Mouse (Mus musculus) kidney, postnatal 0 days (tissue): ENCODE measurements around the gene Olfr93. TPM values are rescaled to one million over a fixed set of nuclear protein-coding genes. Genes with fewer than 3 reads are reported as not detected.
"Not testable (repeated sequence)": the region's sequence is repeated elsewhere in the genome, so short reads cannot be mapped to it uniquely, and the experiment has no call there.

ENCODE experiments used
- ATAC-seq: fragments of 200-750 bp; cut with Nextera tagmentation; replicated peaks from 2 replicates; pipeline ENCODE4 v1.8.0; 2017; ENCODE audit warnings: low read depth, moderate number of reproducible peaks, moderate TSS enrichment, moderate library complexity; ENCODE audit not compliant: low FRiP score
- DNase-seq: peaks from one replicate; pipeline ENCODE4 v3.0.0-alpha.2; 2016; ENCODE audit warnings: low spot score
- H3K27ac ChIP-seq: fragments of 300-500 bp; sonication (generic); 2 replicates; pipeline ENCODE4 v1.5.1; 2014; ENCODE audit warnings: mild to moderate bottlenecking
- H3K27me3 ChIP-seq: fragments of 300-500 bp; sonication (generic); 2 replicates; pipeline ENCODE4 v1.6.1; 2014; ENCODE audit warnings: low read length, mixed read lengths; ENCODE audit not compliant: insufficient read depth
- H3K36me3 ChIP-seq: fragments of 300-500 bp; sonication (generic); 2 replicates; pipeline ENCODE4 v1.6.1; 2014; ENCODE audit warnings: low read length, mixed read lengths; ENCODE audit not compliant: insufficient read depth
- H3K4me1 ChIP-seq: fragments of 300-500 bp; sonication (generic); replicated peaks from 2 replicates; pipeline ENCODE4 v1.6.1; 2014; ENCODE audit warnings: antibody characterized with exemption, low read length, mixed read lengths; ENCODE audit not compliant: insufficient read depth
- H3K4me2 ChIP-seq: fragments of 300-500 bp; sonication (generic); 2 replicates; pipeline ENCODE4 v1.6.1; 2014; ENCODE audit warnings: mild to moderate bottlenecking, low read length, moderate library complexity, mixed read lengths
- H3K4me3 ChIP-seq: fragments of 300-500 bp; sonication (generic); replicated peaks from 2 replicates; pipeline ENCODE4 v1.5.1; 2014; ENCODE audit warnings: low read depth, low read length
- H3K9ac ChIP-seq: fragments of 300-500 bp; sonication (generic); 2 replicates; pipeline ENCODE4 v1.6.1; 2014; ENCODE audit warnings: low read depth, low read length
- H3K9me3 ChIP-seq: fragments of 300-500 bp; sonication (generic); replicated peaks from 2 replicates; pipeline ENCODE4 v1.6.1; 2016; ENCODE audit warnings: low read length, inconsistent platforms, mixed read lengths
- CTCF ChIP-seq: IDR thresholded peaks from 2 replicates; pipeline ENCODE4 v1.5.1; 2016; ENCODE audit warnings: antibody characterized with exemption, low read depth, mild to moderate bottlenecking, moderate library complexity
- WGBS: fragments of 180-500 bp; shearing (Covaris S2); extraction: QIAGEN DNeasy Blood & Tissue Kit; methylation state at CpG from one replicate; pipeline ENCODE4 v1.1.7; 2014; 5-methylcytosine and 5-hydroxymethylcytosine counted together
- polyA plus RNA-seq: library from polyadenylated mRNA; unstranded; fragments of >200 nt; fragmentation: Nextera tagmentation; extraction: Ambion mirVana; gene quantifications from 2 replicates; pipeline ENCODE4 v1.2.1, GENCODE M21; 2015

Gene Olfr93
- polyA plus RNA-seq, 1 experiment from 2014 or later = not detected

- no peak for ATAC-seq
- WGBS = 86% methylated on average over 2 of the region's 2 CpGs
Measured at GRCm38 (mm10) chr17:37193656-37194055, 32.4 kb upstream of the Olfr93 start, which contains the start of gene Ubd. Ubd (plus strand) TSS chr17:37193892.

GRCm38 (mm10) chr17:37193032-37193431, 31.7 kb upstream of the Olfr93 start:
- no peaks in the 10 kb centered on the region for H3K4me1 ChIP-seq
- peaks cover 24% of the 10 kb centered on the region for H3K27me3 ChIP-seq
- H3K4me3 ChIP-seq = no peak overlapping the region
- ATAC-seq (no peak), DNase-seq (no peak)
- H3K27ac ChIP-seq = no peak overlapping the region
- H3K9ac ChIP-seq = no peak overlapping the region
- H3K9me3 ChIP-seq = no peaks in the 10 kb centered on the region
- TF ChIP-seq CTCF = no peak
- H3K36me3 ChIP-seq = no peaks in the 10 kb centered on the region
- H3K4me2 ChIP-seq = no peak overlapping the region

More at GRCm38 (mm10) chr17:37193656-37194055, 32.4 kb upstream of the Olfr93 start, which contains the start of gene Ubd:
- peaks cover 24% of the 10 kb centered on the region for H3K27me3 ChIP-seq
- H3K36me3 ChIP-seq = no peaks in the 10 kb centered on the region
- H3K4me2 ChIP-seq = no peak within 1 kb of the TSS
- no peak within 1 kb of the TSS for H3K27ac ChIP-seq
- no peak within 1 kb of the TSS for H3K9ac ChIP-seq
- no peak for DNase-seq
- H3K4me3 ChIP-seq = no peak within 1 kb of the TSS
- no peaks in the 10 kb centered on the region for H3K4me1 ChIP-seq
- no peak for TF ChIP-seq CTCF
- H3K9me3 ChIP-seq = no peaks in the 10 kb centered on the region

GRCm38 (mm10) chr17:37190711-37191110, 29.4 kb upstream of the Olfr93 start:
- Histone ChIP-seq H3K9me3 (no peaks in the 10 kb centered on the region), H3K9ac (no peak overlapping the region), H3K4me2 (no peak overlapping the region), H3K27me3 (peaks cover 6% of the 10 kb centered on the region; the same call in 1 of the 2 replicates), H3K4me3 (no peak overlapping the region), H3K4me1 (no peaks in the 10 kb centered on the region), H3K27ac (no peak overlapping the region), H3K36me3 (no peaks in the 10 kb centered on the region)
- DNase-seq = peak; percentile 77
- WGBS = 53% methylated on average over 2 of the region's 2 CpGs
- ATAC-seq = peak; percentile 57
- no peak for TF ChIP-seq CTCF

DNA sequence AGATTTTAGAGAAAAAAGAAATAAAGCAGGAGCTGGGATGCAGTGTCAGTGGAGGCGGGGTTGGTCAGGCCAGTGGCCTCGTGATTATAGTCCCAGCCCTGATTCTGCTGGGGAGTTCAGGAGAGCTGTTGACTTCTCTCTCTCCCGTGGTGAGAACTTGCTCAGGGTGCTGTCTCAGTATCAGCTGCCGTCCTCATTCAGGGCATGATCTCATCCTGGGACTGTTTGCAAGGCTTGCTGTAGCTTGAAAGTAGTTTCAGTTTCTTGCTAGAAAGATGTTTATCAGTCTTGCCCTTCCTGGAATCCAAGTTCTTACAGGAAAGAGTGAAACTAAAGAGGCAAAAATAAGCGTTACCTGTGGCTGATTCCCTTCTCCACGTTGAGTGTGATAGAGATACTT, 24.2 kb upstream of the Olfr93 start:
- Histone ChIP-seq H3K4me2 (no peak overlapping the region), H3K9ac (no peak overlapping the region), H3K27ac (no peak overlapping the region), H3K9me3 (no peaks in the 10 kb centered on the region), H3K4me1 (no peaks in the 10 kb centered on the region), H3K27me3 (no peaks in the 10 kb centered on the region), H3K4me3 (no peak overlapping the region), H3K36me3 (no peaks in the 10 kb centered on the region)
- ATAC-seq = no peak
- DNase-seq = no peak
- WGBS = 36% methylated on average over 6 of the region's 6 CpGs
- no peak for TF ChIP-seq CTCF

DNA sequence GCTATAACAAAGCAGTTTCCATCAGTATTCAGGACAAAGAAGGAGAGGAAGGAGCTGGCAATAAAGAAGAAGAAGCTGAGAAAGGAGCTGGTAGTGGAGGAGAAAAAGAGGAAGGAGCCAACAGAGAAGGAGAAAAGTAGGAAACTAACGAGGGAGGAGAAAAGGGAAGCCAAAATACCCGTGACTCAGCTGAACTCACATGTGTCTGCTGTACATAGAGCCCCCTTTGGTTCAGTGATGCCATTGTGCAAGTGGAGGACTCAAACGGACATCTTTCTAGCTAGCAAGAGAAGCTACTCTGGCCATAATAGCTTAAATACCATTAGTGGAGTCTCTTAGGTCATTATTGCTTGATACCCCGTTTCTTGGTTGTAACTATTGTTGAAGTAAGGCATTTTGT, 29.9 kb downstream of the Olfr93 start:
- not testable (repeated sequence) for H3K4me1 ChIP-seq, H3K9me3 ChIP-seq, H3K36me3 ChIP-seq, H3K4me2 ChIP-seq, H3K27me3 ChIP-seq, H3K4me3 ChIP-seq, DNase-seq, ATAC-seq, H3K9ac ChIP-seq, H3K27ac ChIP-seq
- WGBS = 73% methylated on average over 4 of the region's 4 CpGs

DNA sequence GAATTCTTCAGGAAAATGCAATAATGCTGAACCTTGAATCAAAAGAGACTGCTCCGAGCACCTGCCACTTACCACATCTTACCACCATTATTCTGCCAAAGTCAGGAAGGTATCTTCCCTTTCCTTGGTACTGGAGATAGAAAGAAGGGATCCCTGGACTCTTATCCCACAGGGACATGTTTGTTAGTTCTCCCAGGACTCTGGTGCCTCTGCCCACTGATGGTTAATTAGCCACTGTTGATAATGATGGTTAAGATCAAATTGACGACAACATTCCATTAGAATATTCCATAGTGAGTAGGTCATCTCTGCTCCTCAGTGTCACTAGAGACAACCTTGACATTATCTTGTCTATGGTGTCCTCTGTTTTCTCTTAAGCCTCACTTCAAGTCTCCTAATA, 41.3 kb downstream of the Olfr93 start, which contains the start of gene Olfr92:
Gene Olfr92, minus strand, starts transcription at position 101 of the 400 bp plus-strand sequence.
- no peak within 1 kb of the TSS for H3K4me2 ChIP-seq
- DNase-seq (no peak), ATAC-seq (no peak)
- H3K36me3 ChIP-seq = no peaks in the 10 kb centered on the region
- 92% methylated on average over 2 of the region's 2 CpGs for WGBS
- H3K9ac ChIP-seq = no peak within 1 kb of the TSS
- H3K4me3 ChIP-seq = no peak within 1 kb of the TSS
- no peaks in the 10 kb centered on the region for H3K4me1 ChIP-seq
- H3K9me3 ChIP-seq = no peaks in the 10 kb centered on the region
- no peak within 1 kb of the TSS for H3K27ac ChIP-seq
- no peak for TF ChIP-seq CTCF
- H3K27me3 ChIP-seq = no peaks in the 10 kb centered on the region

DNA sequence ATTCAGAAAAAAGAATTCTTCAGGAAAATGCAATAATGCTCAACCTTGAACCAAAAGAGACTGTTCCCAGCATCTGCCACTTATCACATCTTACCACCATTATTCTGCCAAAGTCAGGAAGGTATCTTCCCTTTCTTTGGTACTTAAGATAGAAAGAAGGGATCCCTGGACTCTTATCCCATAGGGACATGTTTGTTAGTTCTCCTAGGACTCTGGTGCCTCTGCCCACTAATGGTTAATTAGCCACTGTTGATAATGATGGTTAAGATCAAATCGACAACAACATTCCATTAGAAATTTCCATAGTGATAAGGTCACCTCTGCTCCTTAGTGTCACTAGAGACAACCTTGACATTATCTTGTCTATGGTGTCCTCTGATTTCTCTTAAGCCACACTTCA, 63.1 kb downstream of the Olfr93 start, which contains the start of gene Olfr91:
Gene Olfr91, minus strand, starts transcription at position 101 of the 400 bp plus-strand sequence.
- no peak for TF ChIP-seq CTCF
- DNase-seq (no peak), ATAC-seq (no peak)
- Histone ChIP-seq H3K4me2 (no peak within 1 kb of the TSS), H3K27ac (no peak within 1 kb of the TSS), H3K4me3 (no peak within 1 kb of the TSS), H3K4me1 (no peaks in the 10 kb centered on the region), H3K36me3 (no peaks in the 10 kb centered on the region), H3K27me3 (no peaks in the 10 kb centered on the region), H3K9ac (no peak within 1 kb of the TSS), H3K9me3 (no peaks in the 10 kb centered on the region)
- WGBS = 92% methylated on average over 1 of the region's 1 CpGs
